Mouse (Mus musculus) retina, postnatal 1 day (tissue): ENCODE data around the gene Ephb2.

Experiments used
- DNase-seq: peaks from one replicate; pipeline ENCODE4 v3.0.0-alpha.2; 2012

The Ephb2 gene

DNA sequence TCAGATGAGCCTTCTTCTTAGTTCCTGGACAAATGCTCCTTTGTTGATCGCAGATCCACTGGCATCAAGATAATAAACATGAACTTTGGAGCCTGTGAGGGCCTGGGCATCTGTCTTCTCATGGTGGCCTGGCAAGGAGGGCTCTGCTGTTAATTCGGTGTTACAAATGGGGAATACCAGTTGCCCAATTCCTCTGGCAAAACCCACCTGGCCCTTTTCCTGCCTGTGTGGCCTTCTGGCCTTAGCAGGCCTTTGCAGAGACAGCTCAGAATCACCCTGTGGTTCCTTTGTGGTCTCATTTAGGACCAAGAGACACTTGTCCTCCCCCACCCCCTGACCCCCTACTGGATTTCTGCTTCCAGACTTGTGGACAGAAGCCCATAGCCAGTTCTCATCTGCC, 106.2 kb downstream of the Ephb2 start:
- no peak for DNase-seq

DNA sequence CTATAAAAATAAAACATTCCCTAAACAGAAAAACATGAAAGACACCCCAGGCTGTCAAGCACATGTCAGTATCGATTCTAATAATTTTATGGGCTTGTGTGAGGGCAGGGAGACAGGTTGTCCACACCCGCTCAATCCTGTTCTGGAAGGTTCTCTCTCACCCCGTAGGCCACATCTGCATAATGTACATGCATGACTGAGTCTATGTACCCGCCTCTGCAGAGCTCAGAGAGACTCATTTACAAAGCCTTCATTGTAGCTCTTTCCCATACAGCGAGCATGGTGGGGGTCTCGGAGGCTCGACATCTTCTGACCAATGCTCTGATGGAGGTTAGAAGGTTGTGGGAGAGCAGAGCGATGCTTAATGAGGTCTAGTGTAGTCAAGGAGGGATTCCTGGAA, 108.8 kb downstream of the Ephb2 start:
- DNase-seq: peak; percentile 87

GRCm38 (mm10) chr4:136724731-136725130, 111.1 kb downstream of the Ephb2 start:
- DNase-seq: peak; percentile 49

- no peak for DNase-seq
These were observed 113.3 kb downstream of the Ephb2 start for GRCm38 (mm10) chr4:136722361-136723082.

DNA sequence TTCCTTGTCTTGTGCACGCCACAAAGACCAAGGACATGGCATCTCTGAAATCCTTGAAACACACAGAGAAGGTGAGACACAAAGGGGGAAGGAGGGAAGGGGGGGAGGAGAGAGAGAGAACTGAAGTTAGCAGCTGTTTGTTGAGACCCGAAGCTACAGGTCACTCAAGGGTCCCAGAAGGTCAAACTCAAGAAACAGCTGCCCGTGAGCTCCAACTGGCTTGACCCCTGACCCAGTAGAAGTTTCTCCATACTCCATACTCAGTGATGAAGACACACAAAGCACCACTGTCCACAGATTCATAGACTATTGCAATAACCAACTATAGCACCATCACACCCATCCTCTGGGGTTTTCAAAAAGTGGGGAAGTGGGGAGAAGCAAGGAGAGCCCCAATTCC, 113.9 kb downstream of the Ephb2 start:
- DNase-seq: no peak

- no peak for DNase-seq
These were observed 115.8 kb downstream of the Ephb2 start for GRCm38 (mm10) chr4:136720025-136720424.

- no peak for DNase-seq
These were observed 117.4 kb downstream of the Ephb2 start for GRCm38 (mm10) chr4:136718193-136718986.

DNA sequence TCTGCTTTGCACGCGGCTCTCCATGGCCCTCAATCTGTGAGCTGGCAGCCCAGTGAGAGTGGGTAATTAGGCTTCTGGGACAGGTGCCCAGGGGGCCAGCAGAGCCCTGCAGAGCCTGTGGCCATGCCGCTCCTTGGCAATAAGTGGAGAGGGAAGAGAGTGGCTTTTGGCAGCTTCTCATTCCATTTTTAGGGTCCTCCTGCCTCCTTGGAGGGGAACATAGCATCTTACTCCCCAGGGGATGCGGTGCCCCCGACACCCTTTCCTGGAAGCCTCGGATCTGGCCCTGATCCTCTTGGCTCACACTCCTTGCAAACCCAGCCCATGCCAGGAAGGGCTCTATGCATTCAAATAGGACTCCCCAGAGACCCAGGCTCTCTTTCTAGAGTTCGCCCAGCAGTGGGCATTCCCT, 119.2 kb downstream of the Ephb2 start:
- DNase-seq: no peak

DNA sequence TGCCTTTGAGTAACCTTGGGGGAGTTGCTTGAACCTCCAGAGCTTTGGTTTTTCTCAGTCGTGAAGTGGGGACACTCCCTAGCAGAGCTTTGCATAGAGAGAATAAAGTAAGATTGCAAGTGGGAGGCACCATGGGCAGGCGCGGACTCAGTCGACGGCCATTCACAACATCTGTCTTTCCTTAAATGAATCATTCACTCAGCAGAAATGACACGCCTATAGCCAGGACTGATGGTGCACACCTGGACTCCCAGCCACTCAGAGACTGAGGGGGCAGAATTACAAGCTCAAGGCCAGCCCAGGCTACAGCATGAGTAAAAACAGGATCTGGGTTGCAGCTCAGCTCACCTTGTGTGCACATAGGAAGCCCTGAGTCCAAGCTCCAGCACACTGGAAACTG, 121.3 kb downstream of the Ephb2 start:
- DNase-seq: no peak

- no peak for DNase-seq
These were observed 121.9 kb downstream of the Ephb2 start for GRCm38 (mm10) chr4:136713889-136714288.

- no peak for DNase-seq
These were observed 122.4 kb downstream of the Ephb2 start for GRCm38 (mm10) chr4:136713431-136713830.

DNA sequence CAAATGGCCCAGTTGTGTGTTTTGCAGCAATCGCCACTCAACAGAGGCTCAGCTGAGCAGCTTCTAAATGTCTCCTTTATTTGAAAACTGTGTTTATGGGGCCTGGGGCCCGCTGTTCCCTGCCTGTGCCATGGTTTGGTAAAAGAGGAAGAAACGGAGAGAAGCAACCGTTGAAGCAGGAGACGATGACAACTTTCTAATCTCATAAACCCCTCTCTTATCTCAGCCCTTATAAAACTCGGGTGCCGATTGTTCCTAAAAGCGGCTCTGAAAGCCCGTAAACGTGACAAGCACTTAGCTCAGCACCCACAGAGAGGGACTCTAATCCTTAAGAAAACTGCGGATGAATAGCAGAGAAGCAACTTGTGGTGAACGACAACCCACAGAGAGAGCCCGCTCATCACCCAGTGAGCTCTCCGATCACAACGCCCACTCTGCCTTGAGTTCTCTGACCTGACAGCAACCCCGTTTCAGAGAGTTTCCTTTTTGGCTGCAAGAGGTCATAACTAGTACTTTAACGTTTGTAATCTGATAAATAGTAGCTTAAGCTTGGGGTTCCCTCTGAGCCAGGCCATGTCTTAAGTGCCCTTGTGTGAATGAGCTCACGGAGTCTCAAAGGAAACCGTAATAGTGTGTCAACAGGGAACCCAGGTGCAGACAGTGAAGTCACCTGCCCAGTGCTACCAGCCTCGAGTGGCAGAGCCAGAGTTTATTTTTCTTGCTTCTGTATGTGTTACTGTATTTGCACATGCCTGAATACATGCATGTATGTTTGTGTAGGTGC, 123.6 kb downstream of the Ephb2 start:
- no peak for DNase-seq

- no peak for DNase-seq
These were observed 125.4 kb downstream of the Ephb2 start for GRCm38 (mm10) chr4:136710345-136710744.

- DNase-seq: no peak
These were observed 126.8 kb downstream of the Ephb2 start for GRCm38 (mm10) chr4:136708956-136709355.

- DNase-seq: no peak
These were observed 129.1 kb downstream of the Ephb2 start for GRCm38 (mm10) chr4:136706696-136707095.

- DNase-seq: no peak
These were observed 130.7 kb downstream of the Ephb2 start for GRCm38 (mm10) chr4:136705091-136705490.

DNA sequence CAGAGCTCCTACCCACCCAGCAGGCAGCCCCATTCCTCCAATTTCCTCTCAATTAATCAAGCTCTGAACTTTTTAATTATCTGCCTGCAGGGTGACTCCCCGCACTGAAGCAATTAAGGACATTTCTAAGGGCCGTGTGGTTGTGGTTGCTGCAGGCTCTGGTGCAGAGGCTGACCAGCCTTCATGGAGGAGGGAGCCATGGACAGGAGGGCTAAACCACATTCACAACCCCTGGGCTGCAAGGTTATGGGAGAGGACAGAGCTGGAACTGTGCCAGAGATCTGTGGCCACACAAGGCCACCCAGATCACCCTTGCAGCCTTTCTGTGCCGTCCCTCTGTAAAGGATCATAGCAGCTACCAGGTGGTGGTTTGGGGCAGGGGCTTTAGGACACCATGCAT, 131.2 kb downstream of the Ephb2 start:
- peak; percentile 79 for DNase-seq

GRCm38 (mm10) chr4:136703351-136703750, 132.4 kb downstream of the Ephb2 start:
- no peak for DNase-seq

- peak; percentile 72 for DNase-seq
These were observed 133.3 kb downstream of the Ephb2 start for GRCm38 (mm10) chr4:136702456-136702855.

GRCm38 (mm10) chr4:136701236-136701635, 134.6 kb downstream of the Ephb2 start:
- no peak for DNase-seq

DNA sequence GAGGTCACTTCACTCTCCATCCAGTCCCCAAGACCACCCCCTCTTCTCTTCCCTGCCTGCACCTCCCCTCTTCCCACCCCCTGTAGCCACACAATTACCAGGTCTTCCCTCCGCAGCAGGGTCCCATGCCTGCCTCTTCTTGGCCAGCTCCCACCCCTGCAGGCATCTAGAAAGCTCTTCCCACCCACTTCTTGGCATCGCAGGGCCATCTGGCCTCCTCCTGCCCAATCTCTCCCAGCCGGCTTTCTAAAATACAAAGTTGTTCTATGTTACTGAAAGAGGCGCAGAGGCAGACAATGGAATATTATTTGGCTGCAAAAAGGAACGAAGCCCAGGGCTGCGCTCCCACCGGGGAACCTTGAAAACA, 136.7 kb downstream of the Ephb2 start:
- no peak for DNase-seq

DNA sequence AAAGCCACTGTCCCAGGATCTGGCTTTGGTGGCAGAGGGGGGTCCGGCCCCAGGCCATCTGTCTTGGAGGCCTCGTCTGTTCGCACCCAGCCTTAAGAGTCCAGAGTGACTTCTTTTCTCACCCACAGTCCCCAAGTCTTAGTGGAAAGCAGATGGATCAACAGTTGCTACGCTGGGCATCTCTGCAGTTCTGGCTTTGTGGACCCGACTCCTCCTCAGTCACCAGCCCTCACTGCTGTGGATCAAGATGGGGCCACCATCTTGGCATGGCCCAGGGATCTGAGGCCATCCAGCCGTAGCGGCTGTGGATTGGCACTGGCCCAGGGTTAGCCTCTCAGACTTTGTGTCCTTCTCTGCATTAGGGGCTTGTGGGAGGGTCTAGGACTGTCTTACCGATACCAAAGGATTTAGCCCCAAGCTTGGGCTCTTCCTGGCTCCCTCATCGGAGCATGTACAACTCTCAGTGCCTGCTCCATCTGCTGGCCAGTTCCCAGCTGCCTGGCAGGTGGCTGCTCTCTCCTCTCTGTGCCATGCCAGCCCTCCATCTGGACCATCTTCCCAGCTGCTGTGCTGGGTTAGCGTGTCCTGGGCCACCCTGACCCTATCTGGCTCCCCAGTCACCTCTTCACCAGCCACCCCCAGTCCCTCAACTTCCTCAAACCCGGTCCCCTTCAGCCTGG, 137.2 kb downstream of the Ephb2 start:
- peak; percentile 83 for DNase-seq

- no peak for DNase-seq
These were observed 138.5 kb downstream of the Ephb2 start for GRCm38 (mm10) chr4:136697325-136697724.
